Mouse (Mus musculus): ENCODE measurements around the gene D630003M21Rik.

Gene D630003M21Rik

GRCm38 (mm10) chr2:158193611-158194336, 35.2 kb downstream of the D630003M21Rik start:
- no peak for DNase-seq

GRCm38 (mm10) chr2:158191098-158191497, 37.9 kb downstream of the D630003M21Rik start:
- DNase-seq = no peak

- no peak for DNase-seq
These were observed 39.6 kb downstream of the D630003M21Rik start for GRCm38 (mm10) chr2:158189451-158189850.

- no peak for DNase-seq
These were observed 42.7 kb downstream of the D630003M21Rik start for GRCm38 (mm10) chr2:158186206-158186871.

- DNase-seq = no peak
These were observed 45.8 kb downstream of the D630003M21Rik start for GRCm38 (mm10) chr2:158183266-158183665.

GRCm38 (mm10) chr2:158181932-158182331, 47.1 kb downstream of the D630003M21Rik start:
- DNase-seq = no peak

- peak; percentile 60 for DNase-seq
These were observed 48.2 kb downstream of the D630003M21Rik start for GRCm38 (mm10) chr2:158180797-158181196.

- DNase-seq = peak; percentile 34
These were observed 49.5 kb downstream of the D630003M21Rik start for GRCm38 (mm10) chr2:158179370-158180111.

- peak; percentile 87 for DNase-seq
These were observed 50.2 kb downstream of the D630003M21Rik start for GRCm38 (mm10) chr2:158178696-158179369.

GRCm38 (mm10) chr2:158178139-158178538, 50.9 kb downstream of the D630003M21Rik start:
- DNase-seq = no peak

GRCm38 (mm10) chr2:158177574-158177973, 51.4 kb downstream of the D630003M21Rik start:
- DNase-seq = no peak

- DNase-seq = no peak
These were observed 52.3 kb downstream of the D630003M21Rik start for GRCm38 (mm10) chr2:158176763-158177162.

GRCm38 (mm10) chr2:158175433-158175832, 53.6 kb downstream of the D630003M21Rik start:
- no peak for DNase-seq

- DNase-seq = no peak
These were observed 54.1 kb downstream of the D630003M21Rik start for GRCm38 (mm10) chr2:158174958-158175357.

- no peak for DNase-seq
These were observed 54.6 kb downstream of the D630003M21Rik start for GRCm38 (mm10) chr2:158174438-158174837.

- DNase-seq = no peak
These were observed 58.6 kb downstream of the D630003M21Rik start for GRCm38 (mm10) chr2:158170394-158170793.

- no peak for DNase-seq
These were observed 59.3 kb downstream of the D630003M21Rik start for GRCm38 (mm10) chr2:158169771-158170170.

- DNase-seq = no peak
These were observed 59.7 kb downstream of the D630003M21Rik start for GRCm38 (mm10) chr2:158169351-158169750.

- no peak for DNase-seq
These were observed 60.2 kb downstream of the D630003M21Rik start for GRCm38 (mm10) chr2:158168741-158169211.

GRCm38 (mm10) chr2:158167496-158168205, 61.4 kb downstream of the D630003M21Rik start:
- DNase-seq = no peak

- peak; percentile 50 for DNase-seq
These were observed 62.4 kb downstream of the D630003M21Rik start for GRCm38 (mm10) chr2:158166628-158167027.

GRCm38 (mm10) chr2:158165776-158166175, 63.2 kb downstream of the D630003M21Rik start:
- DNase-seq = peak; percentile 21

Measured in kidney, adult 18-20 months (tissue).